Mouse (Mus musculus) forebrain, embryonic 16.5 days (tissue): Measurements from ENCODE around the gene Car15. TPM values are rescaled to one million over a fixed set of nuclear protein-coding genes. Genes with fewer than 3 reads are reported as not detected.

Experiments
- ATAC-seq: fragments of 200-750 bp; cut with Nextera tagmentation; 2 replicates; pipeline ENCODE4 v1.8.0; 2017; ENCODE audit warnings: mild to moderate bottlenecking, moderate library complexity
- H3K27ac ChIP-seq: fragments of 300-500 bp; sonication (generic); 2 replicates; pipeline ENCODE4 v1.5.1; 2014; ENCODE audit warnings: low read length, control low read depth
- H3K27me3 ChIP-seq: fragments of 300-500 bp; sonication (generic); replicated peaks from 2 replicates; pipeline ENCODE4 v1.6.1; 2014; ENCODE audit warnings: low read length; ENCODE audit not compliant: control insufficient read depth, insufficient read depth
- H3K36me3 ChIP-seq: fragments of 300-500 bp; sonication (generic); 2 replicates; pipeline ENCODE4 v1.6.1; 2014; ENCODE audit not compliant: control insufficient read depth, insufficient read depth
- H3K4me1 ChIP-seq: fragments of 300-500 bp; sonication (generic); replicated peaks from 2 replicates; pipeline ENCODE4 v1.6.1; 2014; ENCODE audit warnings: low read length; ENCODE audit not compliant: control insufficient read depth, insufficient read depth
- H3K4me2 ChIP-seq: fragments of 300-500 bp; sonication (generic); 2 replicates; pipeline ENCODE4 v1.6.1; 2014; ENCODE audit warnings: mild to moderate bottlenecking, low read length, control low read depth
- H3K4me3 ChIP-seq: fragments of 300-500 bp; sonication (generic); replicated peaks from 2 replicates; pipeline ENCODE4 v1.5.1; 2014; ENCODE audit warnings: mild to moderate bottlenecking, low read length, control low read depth
- H3K9ac ChIP-seq: fragments of 300-500 bp; sonication (generic); replicated peaks from 2 replicates; pipeline ENCODE4 v1.6.1; 2014; ENCODE audit warnings: low read depth, low read length, control low read depth
- H3K9me3 ChIP-seq: fragments of 300-500 bp; sonication (generic); 2 replicates; pipeline ENCODE4 v1.6.1; 2016; ENCODE audit warnings: low read length; ENCODE audit not compliant: control insufficient read depth
- WGBS: fragments of 180-500 bp; shearing (Covaris S2); extraction: QIAGEN DNeasy Blood & Tissue Kit; methylation state at CpG from one replicate; pipeline ENCODE4 v1.1.7; 2014; 5-methylcytosine and 5-hydroxymethylcytosine counted together
- polyA plus RNA-seq: library from polyadenylated mRNA; unstranded; fragments of >200 nt; fragmentation: Nextera tagmentation; extraction: Ambion mirVana; gene quantifications from 2 replicates; pipeline ENCODE4 v1.2.1, GENCODE M21; 2015

Gene Car15
- polyA plus RNA-seq, 1 experiment from 2014 or later: 5.5 TPM

- Histone ChIP-seq H3K27me3 (no peaks in the 10 kb centered on the region), H3K4me1 (no peaks in the 10 kb centered on the region), H3K9ac (no peak overlapping the region), H3K9me3 (no peaks in the 10 kb centered on the region), H3K4me3 (no peak overlapping the region), H3K36me3 (peaks cover 29% of the 10 kb centered on the region), H3K4me2 (no peak overlapping the region), H3K27ac (no peak overlapping the region)
- peak; percentile 49; the same call in 1 of the 2 replicates for ATAC-seq
Measured at GRCm38 (mm10) chr16:17858592-17858991, 20.4 kb upstream of the Car15 start.

GRCm38 (mm10) chr16:17857157-17857556, 19.0 kb upstream of the Car15 start:
- WGBS: 93% methylated on average over 7 of the region's 7 CpGs
- no peak for ATAC-seq

GRCm38 (mm10) chr16:17853263-17853662, 15.1 kb upstream of the Car15 start:
- ATAC-seq: no peak
- Histone ChIP-seq H3K27ac (no peak overlapping the region), H3K36me3 (peaks cover 34% of the 10 kb centered on the region), H3K4me2 (no peak overlapping the region), H3K4me3 (no peak overlapping the region), H3K27me3 (no peaks in the 10 kb centered on the region), H3K9me3 (no peaks in the 10 kb centered on the region), H3K4me1 (no peaks in the 10 kb centered on the region), H3K9ac (no peak overlapping the region)
- 87% methylated on average over 2 of the region's 2 CpGs for WGBS

More at GRCm38 (mm10) chr16:17857157-17857556, 19.0 kb upstream of the Car15 start:
- Histone ChIP-seq H3K4me3 (no peak overlapping the region), H3K9ac (no peak overlapping the region), H3K27me3 (no peaks in the 10 kb centered on the region), H3K36me3 (peaks cover 32% of the 10 kb centered on the region), H3K4me1 (no peaks in the 10 kb centered on the region), H3K9me3 (no peaks in the 10 kb centered on the region), H3K4me2 (no peak overlapping the region), H3K27ac (no peak overlapping the region)

- Histone ChIP-seq H3K9me3 (no peaks in the 10 kb centered on the region), H3K4me2 (no peak overlapping the region), H3K4me3 (no peak overlapping the region), H3K27ac (no peak overlapping the region), H3K4me1 (no peaks in the 10 kb centered on the region), H3K9ac (no peak overlapping the region), H3K27me3 (no peaks in the 10 kb centered on the region), H3K36me3 (peaks cover 26% of the 10 kb centered on the region)
- WGBS: 100% methylated on average over 1 of the region's 1 CpGs
- no peak for ATAC-seq
Measured at GRCm38 (mm10) chr16:17851860-17852259, 13.7 kb upstream of the Car15 start.

GRCm38 (mm10) chr16:17851331-17851730, 13.2 kb upstream of the Car15 start:
- Histone ChIP-seq H3K27ac (no peak overlapping the region), H3K4me2 (no peak overlapping the region), H3K9me3 (no peaks in the 10 kb centered on the region), H3K36me3 (peaks cover 27% of the 10 kb centered on the region), H3K4me1 (no peaks in the 10 kb centered on the region), H3K4me3 (no peak overlapping the region), H3K27me3 (no peaks in the 10 kb centered on the region), H3K9ac (no peak overlapping the region)
- no peak for ATAC-seq
- 93% methylated on average over 5 of the region's 5 CpGs for WGBS

GRCm38 (mm10) chr16:17849486-17849885, 11.3 kb upstream of the Car15 start:
- no peak overlapping the region for H3K27ac ChIP-seq
- ATAC-seq: no peak
- 86% methylated on average over 6 of the region's 6 CpGs for WGBS
- H3K9ac ChIP-seq: no peak overlapping the region
- H3K27me3 ChIP-seq: no peaks in the 10 kb centered on the region
- no peak overlapping the region for H3K4me3 ChIP-seq
- no peak overlapping the region for H3K4me2 ChIP-seq
- H3K36me3 ChIP-seq: peaks cover 31% of the 10 kb centered on the region
- no peaks in the 10 kb centered on the region for H3K9me3 ChIP-seq
- no peaks in the 10 kb centered on the region for H3K4me1 ChIP-seq

GRCm38 (mm10) chr16:17848928-17849327, 10.8 kb upstream of the Car15 start:
- peaks cover 29% of the 10 kb centered on the region for H3K36me3 ChIP-seq

GRCm38 (mm10) chr16:17848431-17848830, 10.3 kb upstream of the Car15 start:
- Histone ChIP-seq H3K36me3 (peaks cover 32% of the 10 kb centered on the region), H3K4me3 (no peak overlapping the region), H3K4me1 (no peaks in the 10 kb centered on the region), H3K9me3 (no peaks in the 10 kb centered on the region), H3K4me2 (no peak overlapping the region), H3K27me3 (no peaks in the 10 kb centered on the region), H3K9ac (no peak overlapping the region), H3K27ac (peak overlapping the region; percentile 56)
- WGBS: 94% methylated on average over 6 of the region's 6 CpGs
- 0 out of 2 replicates have a peak, but pooled peaks have one; percentile 19 for ATAC-seq

More at GRCm38 (mm10) chr16:17848928-17849327, 10.8 kb upstream of the Car15 start:
- H3K9me3 ChIP-seq: no peaks in the 10 kb centered on the region
- H3K4me1 ChIP-seq: no peaks in the 10 kb centered on the region
- WGBS: 31% methylated on average over 1 of the region's 1 CpGs
- no peak overlapping the region for H3K4me2 ChIP-seq
- H3K9ac ChIP-seq: no peak overlapping the region
- ATAC-seq: peak; percentile 75
- no peak overlapping the region for H3K4me3 ChIP-seq
- H3K27ac ChIP-seq: peak overlapping the region; percentile 56
- no peaks in the 10 kb centered on the region for H3K27me3 ChIP-seq

GRCm38 (mm10) chr16:17843701-17844365, 5.7 kb upstream of the Car15 start:
- ATAC-seq: no peak
- no peak overlapping the region for H3K9ac ChIP-seq
- H3K27me3 ChIP-seq: no peaks in the 10 kb centered on the region
- H3K36me3 ChIP-seq: peaks cover 37% of the 10 kb centered on the region
- H3K4me1 ChIP-seq: no peaks in the 10 kb centered on the region
- no peak overlapping the region for H3K4me3 ChIP-seq
- H3K9me3 ChIP-seq: no peaks in the 10 kb centered on the region
- 89% methylated on average over 10 of the region's 10 CpGs for WGBS
- H3K4me2 ChIP-seq: no peak overlapping the region
- H3K27ac ChIP-seq: no peak overlapping the region

- Histone ChIP-seq H3K27me3 (no peaks in the 10 kb centered on the region), H3K4me2 (no peak overlapping the region), H3K9me3 (no peaks in the 10 kb centered on the region), H3K9ac (no peak overlapping the region), H3K4me1 (no peaks in the 10 kb centered on the region), H3K27ac (no peak overlapping the region), H3K4me3 (no peak overlapping the region), H3K36me3 (peaks cover 37% of the 10 kb centered on the region)
- 95% methylated on average over 7 of the region's 7 CpGs for WGBS
- no peak for ATAC-seq
Measured at GRCm38 (mm10) chr16:17842437-17842836, 4.3 kb upstream of the Car15 start.
